Mouse (Mus musculus): ENCODE data around the gene Slc48a1. TPM values are rescaled to one million over a fixed set of nuclear protein-coding genes. Genes with fewer than 3 reads are reported as not detected.

Gene Slc48a1
- polyA plus RNA-seq, 1 experiment from 2014 or later: 90.1 TPM

- Histone ChIP-seq H3K9ac (no peak overlapping the region), H3K27me3 (replicated peaks) (0 out of 2 replicates have a peak, but pooled peaks cover 3% of the 10 kb centered on the region), H3K4me1 (peaks cover 15% of the 10 kb centered on the region; the same call in 1 of the 2 replicates), H3K4me2 (no peak overlapping the region), H3K27ac (no peak overlapping the region), H3K36me3 (replicated peaks) (no peaks in the 10 kb centered on the region; the same call in 1 of the 2 replicates), H3K9me3 (no peaks in the 10 kb centered on the region), H3K4me3 (no peak overlapping the region)
- WGBS: 44% methylated on average over 8 of the region's 8 CpGs
- ATAC-seq (replicated peaks): no peak
Observed at GRCm38 (mm10) chr15:97755361-97755760, 23.0 kb upstream of the Slc48a1 start.

- Histone ChIP-seq H3K4me1 (peaks cover 8% of the 10 kb centered on the region), H3K36me3 (replicated peaks) (no peaks in the 10 kb centered on the region; the same call in 1 of the 2 replicates), H3K27ac (no peak overlapping the region), H3K4me3 (no peak overlapping the region), H3K4me2 (no peak overlapping the region), H3K27me3 (replicated peaks) (0 out of 2 replicates have a peak, but pooled peaks cover 13% of the 10 kb centered on the region), H3K9ac (no peak overlapping the region), H3K9me3 (no peaks in the 10 kb centered on the region)
- 89% methylated on average over 9 of the region's 9 CpGs for WGBS
- no peak for ATAC-seq (replicated peaks)
Observed at GRCm38 (mm10) chr15:97760006-97760405, 18.3 kb upstream of the Slc48a1 start.

GRCm38 (mm10) chr15:97760952-97761351 lies 17.4 kb upstream of the Slc48a1 start:
- no peak overlapping the region for H3K27ac ChIP-seq
- no peak overlapping the region for H3K4me2 ChIP-seq
- H3K27me3 ChIP-seq (replicated peaks): 0 out of 2 replicates have a peak, but pooled peaks cover 13% of the 10 kb centered on the region
- H3K9me3 ChIP-seq: no peaks in the 10 kb centered on the region
- H3K9ac ChIP-seq: no peak overlapping the region
- peaks cover 8% of the 10 kb centered on the region for H3K4me1 ChIP-seq
- no peaks in the 10 kb centered on the region; the same call in 1 of the 2 replicates for H3K36me3 ChIP-seq (replicated peaks)
- H3K4me3 ChIP-seq: no peak overlapping the region
- no peak for ATAC-seq (replicated peaks)
- WGBS: 66% methylated on average over 5 of the region's 5 CpGs

GRCm38 (mm10) chr15:97761438-97761837 lies 16.9 kb upstream of the Slc48a1 start:
- peaks cover 13% of the 10 kb centered on the region; the same call in 1 of the 2 replicates for H3K27me3 ChIP-seq (replicated peaks)
- no peaks in the 10 kb centered on the region; the same call in 1 of the 2 replicates for H3K36me3 ChIP-seq (replicated peaks)
- ATAC-seq (replicated peaks): no peak
- H3K27ac ChIP-seq: no peak overlapping the region
- WGBS: 45% methylated on average over 13 of the region's 13 CpGs
- H3K4me2 ChIP-seq: no peak overlapping the region
- H3K4me1 ChIP-seq: peaks cover 12% of the 10 kb centered on the region
- H3K4me3 ChIP-seq: no peak overlapping the region
- no peaks in the 10 kb centered on the region for H3K9me3 ChIP-seq
- H3K9ac ChIP-seq: no peak overlapping the region

- H3K9me3 ChIP-seq: no peaks in the 10 kb centered on the region
- H3K36me3 ChIP-seq (replicated peaks): no peaks in the 10 kb centered on the region; the same call in 1 of the 2 replicates
- H3K27me3 ChIP-seq (replicated peaks): peaks cover 13% of the 10 kb centered on the region
- 74% methylated on average over 9 of the region's 9 CpGs for WGBS
- ATAC-seq (replicated peaks): no peak
- H3K4me2 ChIP-seq: no peak overlapping the region
- H3K27ac ChIP-seq: no peak overlapping the region
- peaks cover 25% of the 10 kb centered on the region for H3K4me1 ChIP-seq
- no peak overlapping the region for H3K9ac ChIP-seq
- no peak overlapping the region for H3K4me3 ChIP-seq
Observed at GRCm38 (mm10) chr15:97762733-97763132, 15.6 kb upstream of the Slc48a1 start.

- H3K4me3 ChIP-seq: no peak overlapping the region
- H3K36me3 ChIP-seq (replicated peaks): no peaks in the 10 kb centered on the region
- ATAC-seq (replicated peaks): no peak
- peaks cover 13% of the 10 kb centered on the region for H3K27me3 ChIP-seq (replicated peaks)
- H3K4me2 ChIP-seq: no peak overlapping the region
- 69% methylated on average over 9 of the region's 9 CpGs for WGBS
- peaks cover 32% of the 10 kb centered on the region for H3K4me1 ChIP-seq
- no peak overlapping the region for H3K9ac ChIP-seq
- H3K27ac ChIP-seq: no peak overlapping the region
- H3K9me3 ChIP-seq: no peaks in the 10 kb centered on the region
Observed at GRCm38 (mm10) chr15:97763256-97764049, 14.9 kb upstream of the Slc48a1 start.

GRCm38 (mm10) chr15:97764532-97764931 lies 13.8 kb upstream of the Slc48a1 start:
- no peaks in the 10 kb centered on the region for H3K36me3 ChIP-seq (replicated peaks)
- no peak for ATAC-seq (replicated peaks)
- H3K9ac ChIP-seq: no peak overlapping the region
- H3K27me3 ChIP-seq (replicated peaks): peaks cover 17% of the 10 kb centered on the region
- H3K4me2 ChIP-seq: no peak overlapping the region
- no peak overlapping the region for H3K27ac ChIP-seq
- H3K9me3 ChIP-seq: no peaks in the 10 kb centered on the region
- no peak overlapping the region for H3K4me3 ChIP-seq
- peaks cover 34% of the 10 kb centered on the region for H3K4me1 ChIP-seq
- 87% methylated on average over 2 of the region's 2 CpGs for WGBS

GRCm38 (mm10) chr15:97765090-97765794 lies 13.1 kb upstream of the Slc48a1 start:
- Histone ChIP-seq H3K27ac (no peak overlapping the region), H3K9me3 (no peaks in the 10 kb centered on the region), H3K9ac (no peak overlapping the region), H3K4me3 (peak overlapping the region; percentile 3; the same call in 1 of the 2 replicates), H3K36me3 (replicated peaks) (no peaks in the 10 kb centered on the region), H3K27me3 (replicated peaks) (peaks cover 22% of the 10 kb centered on the region), H3K4me1 (peaks cover 34% of the 10 kb centered on the region), H3K4me2 (peak overlapping the region; percentile 90)
- WGBS: 37% methylated on average over 13 of the region's 13 CpGs
- no peak for ATAC-seq (replicated peaks)

- Histone ChIP-seq H3K36me3 (replicated peaks) (no peaks in the 10 kb centered on the region), H3K27ac (peak overlapping the region; percentile 66), H3K9me3 (no peaks in the 10 kb centered on the region), H3K27me3 (replicated peaks) (peaks cover 23% of the 10 kb centered on the region), H3K9ac (peak overlapping the region; percentile 45), H3K4me3 (peak overlapping the region; percentile 45), H3K4me2 (peak overlapping the region; percentile 90), H3K4me1 (peaks cover 34% of the 10 kb centered on the region)
- ATAC-seq (replicated peaks): peak; percentile 43
- 7% methylated on average over 8 of the region's 8 CpGs for WGBS
Observed at GRCm38 (mm10) chr15:97766194-97766593, 12.1 kb upstream of the Slc48a1 start.

- Histone ChIP-seq H3K27ac (peak overlapping the region; percentile 66), H3K4me2 (peak overlapping the region; percentile 90), H3K36me3 (replicated peaks) (no peaks in the 10 kb centered on the region), H3K4me1 (peaks cover 34% of the 10 kb centered on the region), H3K27me3 (replicated peaks) (peaks cover 26% of the 10 kb centered on the region), H3K4me3 (peak overlapping the region; percentile 45), H3K9ac (peak overlapping the region; percentile 45), H3K9me3 (no peaks in the 10 kb centered on the region)
- ATAC-seq (replicated peaks): peak; percentile 32; the same call in 1 of the 2 replicates
- 5% methylated on average over 23 of the region's 23 CpGs for WGBS
Observed at GRCm38 (mm10) chr15:97766594-97767279, 11.6 kb upstream of the Slc48a1 start.

- Histone ChIP-seq H3K9me3 (no peaks in the 10 kb centered on the region), H3K4me1 (peaks cover 34% of the 10 kb centered on the region), H3K4me2 (peak within 1 kb of the TSS; percentile 90), H3K9ac (peak within 1 kb of the TSS; percentile 45), H3K4me3 (peak within 1 kb of the TSS; percentile 45), H3K27ac (peak within 1 kb of the TSS; percentile 66), H3K27me3 (replicated peaks) (peaks cover 23% of the 10 kb centered on the region), H3K36me3 (replicated peaks) (no peaks in the 10 kb centered on the region)
- under 1% methylated on average over 44 of the region's 44 CpGs for WGBS
- peak; percentile 74 for ATAC-seq (replicated peaks)
Observed at GRCm38 (mm10) chr15:97767280-97768186, 10.8 kb upstream of the Slc48a1 start, which contains the start of gene Rapgef3. Gene Rapgef3 (minus strand): TSS chr15:97767972.
